Mouse (Mus musculus): ENCODE results near the gene Nuak2.
"Not testable (repeated sequence)": the region's sequence is repeated elsewhere in the genome, so short reads cannot be mapped to it uniquely, and the experiment has no call there.

GRCm38 (mm10) chr1:132349049-132349448 lies 33.1 kb downstream of the Nuak2 start:
- not testable (repeated sequence) for TF ChIP-seq CTCF, POLR2A (IDR thresholded peaks at IDR 0.05; ENCODE audit: insufficient read depth, low read depth, low read length)

Measured in olfactory bulb, adult 2 months (tissue).